Mouse (Mus musculus): ENCODE data around the gene Tmem11. TPM values are rescaled to one million over a fixed set of nuclear protein-coding genes. Genes with fewer than 3 reads are reported as not detected.

Tmem11 gene
- 39.8 and 47.0 TPM in 2 replicates for polyA plus RNA-seq (2012; rRNA removed)

DNA sequence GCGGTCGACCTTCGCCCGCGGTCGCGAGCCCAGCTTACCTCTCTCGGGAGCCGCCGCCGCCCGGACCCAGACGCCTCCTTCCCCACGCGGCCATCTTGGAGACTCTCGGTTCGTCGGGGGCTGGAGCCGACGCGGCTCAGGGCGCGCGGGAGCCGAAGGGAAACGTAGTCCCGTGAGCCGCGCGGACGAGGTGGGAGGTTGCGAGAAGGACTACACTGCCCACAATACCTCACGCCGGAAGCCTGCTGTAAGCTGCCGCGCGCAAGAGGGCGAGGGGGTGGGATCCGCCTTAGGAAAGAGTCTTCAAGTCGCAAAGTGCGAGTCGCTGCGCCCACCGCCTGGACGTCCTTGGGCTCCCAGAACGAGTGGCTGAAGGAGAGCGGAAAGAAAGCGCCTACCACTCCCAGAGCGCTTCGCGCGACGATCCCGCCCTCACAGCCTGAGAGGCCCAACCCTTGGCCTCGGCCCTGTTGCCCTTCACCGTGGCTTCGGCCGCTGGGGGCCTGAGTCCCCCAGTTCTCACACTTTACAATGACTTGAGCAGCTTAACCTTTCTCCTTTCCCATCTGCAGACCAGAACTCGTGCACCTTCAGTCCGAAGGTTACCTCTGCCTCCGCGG lies at the start of gene Tmem11:
Gene Tmem11 (minus strand): TSS at position 598 of the 620 bp plus-strand sequence.
- DNase-seq (ENCODE audit: extremely low spot score in 1 of 2, low spot score in 1 of 2): peak; percentile 98

DNA sequence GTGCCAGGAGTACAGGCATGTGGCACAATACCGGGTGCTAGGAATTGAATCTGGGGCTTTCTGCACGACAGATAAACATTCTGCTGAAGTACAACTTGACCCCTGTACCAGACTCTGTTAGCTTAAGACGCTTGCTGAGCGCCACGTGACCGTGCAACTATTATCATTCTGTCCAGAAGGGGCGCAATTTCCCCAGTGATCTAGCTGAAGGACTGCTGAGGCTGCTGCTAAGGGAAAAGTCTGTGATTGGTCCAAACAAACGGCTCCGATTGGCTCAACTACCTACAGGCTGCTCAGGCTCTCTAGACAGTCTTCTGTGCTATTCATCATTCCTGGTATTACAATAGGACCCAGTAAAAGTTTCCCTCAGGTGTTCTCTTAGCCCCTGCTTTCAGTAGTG lies 48.2 kb upstream of the Tmem11 start:
- DNase-seq (ENCODE audit: extremely low spot score in 1 of 2, low spot score in 1 of 2): peak; percentile 87 to 97

DNA sequence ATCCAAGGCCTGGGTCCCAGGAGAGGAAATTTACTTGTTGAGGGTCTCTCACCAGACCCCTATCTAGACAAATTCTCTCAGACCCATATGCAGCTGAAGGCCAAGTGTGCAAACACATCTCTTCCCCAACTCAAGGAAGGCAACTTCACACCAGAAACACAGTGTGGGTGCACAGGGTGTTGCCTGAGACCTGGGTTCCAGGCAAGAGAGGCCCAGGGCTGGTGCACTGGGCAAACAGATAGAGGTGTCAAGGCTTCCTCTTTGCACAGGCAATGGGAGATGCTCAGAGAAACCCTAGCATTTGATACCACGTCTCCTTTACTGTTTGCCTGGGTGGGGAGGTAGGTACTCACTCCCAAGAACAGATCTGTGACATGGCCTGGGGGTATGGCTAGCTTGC lies 45.9 kb upstream of the Tmem11 start:
- DNase-seq (ENCODE audit: extremely low spot score in 1 of 2, low spot score in 1 of 2): no peak

DNA sequence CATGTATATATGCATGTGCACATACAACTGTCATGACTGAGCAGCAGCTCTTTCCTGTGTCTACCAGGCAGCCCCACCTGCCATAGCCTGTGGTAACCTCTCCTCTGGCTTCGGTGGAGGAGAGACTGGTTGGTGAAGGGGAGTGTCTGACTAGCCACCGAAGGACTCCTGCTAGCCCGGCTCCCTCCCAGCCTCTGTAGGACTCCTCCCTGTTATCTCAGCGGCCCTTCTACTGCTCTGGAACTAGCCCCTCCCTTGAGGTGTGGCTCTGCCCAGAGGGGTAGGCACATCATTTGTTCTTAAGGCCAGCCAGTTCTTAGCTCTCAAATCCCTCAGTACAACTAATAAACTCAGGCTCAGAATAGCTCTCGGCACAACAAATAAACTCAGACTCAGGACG lies 45.4 kb upstream of the Tmem11 start:
- DNase-seq (ENCODE audit: extremely low spot score in 1 of 2, low spot score in 1 of 2): no peak

DNA sequence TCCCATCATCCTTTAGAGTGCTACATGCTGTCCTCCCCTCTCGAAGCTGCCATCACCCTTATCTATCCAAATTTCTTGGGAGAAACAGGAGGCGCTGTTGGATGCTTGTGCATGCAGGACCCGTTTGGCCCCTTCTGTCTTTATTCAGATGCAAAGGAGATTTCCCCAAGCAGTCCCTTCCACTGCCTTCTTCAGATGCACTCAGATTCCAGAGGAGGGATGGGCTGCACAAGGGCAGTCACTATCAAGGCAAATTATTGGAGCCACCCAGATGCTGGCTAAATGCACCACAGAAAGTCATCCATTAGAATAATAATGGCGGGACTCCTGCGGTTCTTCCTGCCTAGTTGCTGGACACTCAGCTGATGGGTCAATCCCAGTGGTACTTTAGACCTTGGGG lies 43.9 kb upstream of the Tmem11 start:
- DNase-seq (ENCODE audit: extremely low spot score in 1 of 2, low spot score in 1 of 2): no peak

DNA sequence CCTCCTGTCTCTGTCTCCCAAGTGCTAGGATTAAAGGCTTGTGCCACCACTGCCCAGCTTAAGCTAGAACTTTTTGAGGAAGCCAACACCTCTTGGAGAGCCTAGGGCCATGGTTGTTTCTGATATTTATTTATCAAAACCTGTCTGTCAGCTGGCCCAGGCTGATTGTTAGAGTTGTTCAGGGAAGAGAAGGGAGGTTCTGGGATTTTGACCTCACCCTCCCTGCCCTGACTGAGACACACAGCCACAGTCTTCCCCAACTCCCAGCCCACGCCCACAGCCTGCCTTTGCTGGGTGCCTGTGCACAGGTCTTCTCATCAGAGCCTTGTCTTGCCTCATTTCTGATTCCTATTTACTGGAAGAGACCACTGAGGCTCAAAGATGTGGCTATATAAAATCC lies 43.1 kb upstream of the Tmem11 start:
- no peak for DNase-seq (ENCODE audit: extremely low spot score in 1 of 2, low spot score in 1 of 2)

DNA sequence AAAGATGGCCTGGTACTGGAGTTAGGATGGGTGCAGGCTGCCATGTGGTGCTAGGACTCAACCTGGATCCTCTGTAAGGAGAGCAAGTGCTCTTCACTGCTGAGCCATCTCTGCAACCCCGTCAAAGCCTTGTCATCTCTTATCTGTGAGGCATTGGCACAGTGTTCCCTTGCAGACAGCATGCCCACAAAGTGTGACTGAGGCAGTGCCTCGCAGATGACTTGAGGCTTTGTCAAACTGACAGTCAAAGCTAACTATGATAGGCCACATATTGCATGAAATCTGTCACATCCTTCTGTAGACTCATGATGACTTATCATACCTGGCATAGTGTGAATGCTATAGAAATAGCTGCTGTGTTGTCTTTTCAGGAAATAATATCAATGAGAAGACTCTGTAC lies 40.9 kb upstream of the Tmem11 start:
- DNase-seq (ENCODE audit: extremely low spot score in 1 of 2, low spot score in 1 of 2): no peak

DNA sequence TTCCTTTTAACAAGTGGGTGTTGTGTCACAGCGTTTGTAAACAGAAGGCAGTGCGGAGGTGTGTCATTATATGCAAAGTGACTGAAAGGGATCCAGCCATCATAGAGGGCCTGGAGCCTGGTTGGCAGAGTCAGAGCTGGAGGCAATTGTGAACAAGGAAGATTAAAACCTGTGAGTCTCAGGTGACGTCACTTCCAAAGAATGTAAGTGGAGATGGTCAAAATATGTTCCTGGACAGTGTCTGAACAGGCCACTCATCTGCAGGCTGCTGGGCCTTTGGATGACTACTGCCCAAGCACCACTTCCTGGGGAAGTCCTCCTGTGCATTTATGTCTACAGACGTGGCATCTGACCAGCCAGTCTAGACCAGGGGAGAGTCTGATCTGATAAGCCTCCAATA lies 36.1 kb upstream of the Tmem11 start:
- no peak for DNase-seq (ENCODE audit: extremely low spot score in 1 of 2, low spot score in 1 of 2)

DNA sequence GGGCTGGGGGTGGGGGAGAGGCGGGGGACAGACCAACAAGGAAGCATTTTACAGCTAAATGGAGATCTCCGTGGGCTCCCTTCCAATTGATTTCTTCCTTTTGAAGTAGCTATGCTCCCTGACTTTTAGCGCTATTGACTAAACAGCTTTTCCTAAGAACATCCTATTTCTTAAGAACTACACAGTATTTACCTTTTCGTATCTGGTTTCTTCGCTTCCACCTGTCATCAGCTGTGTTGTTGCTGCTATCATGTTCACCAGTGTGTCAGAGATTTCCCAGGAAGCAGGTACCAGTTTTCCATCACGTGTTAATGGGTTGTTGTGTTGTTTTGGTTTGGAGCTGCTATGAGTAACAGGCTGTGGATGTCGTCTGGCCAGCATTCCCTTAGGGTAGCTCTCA lies 35.4 kb upstream of the Tmem11 start, which contains the start of gene Natd1:
Gene Natd1 (minus strand): TSS at position 260 of the 400 bp plus-strand sequence.
- DNase-seq (ENCODE audit: extremely low spot score in 1 of 2, low spot score in 1 of 2): no peak

DNA sequence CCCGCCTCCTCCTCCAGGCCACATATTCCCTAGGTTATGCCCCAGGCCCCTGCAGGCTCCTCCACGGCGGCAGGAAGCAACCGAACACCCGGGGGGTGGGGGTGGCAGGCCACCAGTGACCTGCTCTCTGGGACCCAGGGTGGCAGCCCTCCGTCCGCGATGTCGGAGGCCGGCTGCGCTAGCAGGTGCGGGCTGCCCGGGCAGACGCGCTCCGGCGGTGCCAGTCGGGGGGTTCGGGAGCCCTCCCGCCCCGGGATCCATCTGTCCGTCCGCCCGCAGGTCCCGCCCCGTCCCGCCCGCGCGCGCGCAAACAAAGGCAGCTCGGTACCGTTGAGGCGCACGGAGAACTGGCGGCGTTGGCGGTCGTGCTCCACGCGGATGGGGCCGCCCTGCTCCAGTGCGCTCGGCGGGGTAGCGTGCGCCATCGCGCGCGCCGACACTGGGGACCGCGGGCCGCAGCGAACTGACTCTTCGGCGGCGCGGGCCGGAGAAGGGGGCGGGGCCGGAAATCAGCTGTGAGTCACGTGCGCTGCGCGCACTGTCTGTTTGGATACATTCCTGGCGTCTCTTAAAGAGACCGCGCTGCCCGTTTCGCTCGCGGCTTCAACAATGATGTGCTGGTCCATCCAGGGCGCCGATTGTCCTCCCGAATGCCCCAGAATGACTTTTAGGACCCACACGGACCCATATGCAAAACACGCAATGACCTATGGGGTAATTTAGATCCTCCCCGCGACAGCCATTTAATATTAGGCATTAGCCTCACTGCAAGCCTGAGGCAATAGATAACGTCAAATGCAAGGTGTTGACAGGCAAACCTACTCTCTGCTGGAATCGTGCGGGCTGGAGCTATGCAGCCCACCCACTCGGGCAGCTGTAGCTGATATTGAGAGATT lies 34.5 kb upstream of the Tmem11 start:
- DNase-seq (ENCODE audit: extremely low spot score in 1 of 2, low spot score in 1 of 2): peak; percentile 74 to 92

DNA sequence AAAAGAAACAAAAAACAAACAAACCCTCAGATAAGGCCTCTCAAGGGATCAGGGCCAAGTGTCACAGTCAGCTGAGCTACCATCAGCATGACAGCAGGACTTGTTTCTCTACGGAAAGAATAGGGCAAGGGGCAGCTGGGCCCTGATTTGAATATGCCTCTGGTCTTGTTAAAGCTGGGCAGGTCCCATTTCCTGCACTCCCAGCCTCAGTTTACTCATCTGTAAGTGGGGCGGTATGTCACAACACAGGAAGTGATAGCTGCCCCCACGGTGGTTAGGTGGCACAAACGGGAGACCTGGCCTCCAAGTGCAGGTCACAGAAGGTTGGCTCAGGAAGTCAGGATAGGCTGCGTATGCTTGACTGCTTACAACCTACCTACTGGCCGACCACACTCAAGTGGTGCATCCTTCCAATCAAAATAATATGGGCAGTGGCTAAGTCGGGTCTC lies 33.5 kb upstream of the Tmem11 start:
- DNase-seq (ENCODE audit: extremely low spot score in 1 of 2, low spot score in 1 of 2): no peak

DNA sequence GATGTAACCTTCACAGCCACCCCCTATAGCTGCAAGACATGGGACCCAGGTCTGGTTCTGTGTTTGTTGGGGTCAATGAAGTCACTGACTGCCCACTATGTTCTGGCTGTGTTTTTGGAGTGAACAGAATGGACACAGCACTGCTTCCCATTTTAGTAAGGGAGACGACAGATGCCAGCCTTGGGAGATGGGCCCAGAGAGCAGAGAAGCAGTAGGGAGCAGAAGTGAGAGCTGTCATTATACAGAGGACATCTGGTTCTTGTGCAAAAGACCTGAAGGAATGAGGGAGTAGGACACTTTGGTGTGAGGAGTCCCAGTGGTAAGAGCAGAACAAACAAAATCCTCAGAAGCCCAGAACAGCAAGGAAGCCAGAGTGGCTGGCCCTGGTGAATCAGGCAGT lies 30.6 kb upstream of the Tmem11 start:
- no peak for DNase-seq (ENCODE audit: extremely low spot score in 1 of 2, low spot score in 1 of 2)

DNA sequence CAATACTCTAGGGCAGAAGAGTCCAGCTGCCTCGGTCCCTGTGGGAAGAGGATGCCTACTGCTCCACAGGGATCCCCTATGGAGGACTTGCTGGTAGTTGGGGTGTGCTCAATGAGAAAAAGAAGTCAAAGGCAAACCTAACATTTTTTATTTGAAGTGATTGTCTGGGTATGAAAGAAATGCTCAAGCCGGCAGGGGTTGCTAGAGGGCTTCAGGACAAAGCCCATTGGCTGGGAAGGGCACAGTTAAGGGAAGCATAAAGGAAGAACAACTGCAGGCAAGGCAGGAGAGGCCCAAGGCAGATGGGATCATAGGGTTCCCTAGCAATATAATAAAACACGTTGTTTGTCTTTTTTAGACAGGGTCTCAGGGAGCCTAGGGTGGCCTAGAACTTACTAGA lies 29.0 kb upstream of the Tmem11 start:
- DNase-seq (ENCODE audit: extremely low spot score in 1 of 2, low spot score in 1 of 2): no peak

DNA sequence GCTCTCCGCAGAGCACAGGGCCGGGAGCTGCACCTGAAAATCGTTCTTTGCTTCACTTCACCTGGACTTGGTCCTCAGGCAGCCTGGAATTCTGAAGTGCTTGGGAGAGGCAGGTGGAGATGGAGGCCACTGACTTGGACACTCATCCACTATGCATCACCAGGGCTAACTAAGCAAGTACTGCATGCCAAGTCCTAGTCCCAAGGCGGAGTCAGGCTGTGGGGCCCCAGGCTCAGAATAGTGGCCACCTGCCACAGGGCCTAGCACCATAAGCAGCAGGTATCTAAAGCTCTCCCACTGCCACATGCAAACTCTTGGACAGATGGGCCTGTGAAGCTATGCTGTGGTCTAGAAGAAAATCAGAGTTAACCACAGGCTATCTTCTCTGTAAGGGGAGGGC lies 27.4 kb upstream of the Tmem11 start:
- DNase-seq (ENCODE audit: extremely low spot score in 1 of 2, low spot score in 1 of 2): no peak

DNA sequence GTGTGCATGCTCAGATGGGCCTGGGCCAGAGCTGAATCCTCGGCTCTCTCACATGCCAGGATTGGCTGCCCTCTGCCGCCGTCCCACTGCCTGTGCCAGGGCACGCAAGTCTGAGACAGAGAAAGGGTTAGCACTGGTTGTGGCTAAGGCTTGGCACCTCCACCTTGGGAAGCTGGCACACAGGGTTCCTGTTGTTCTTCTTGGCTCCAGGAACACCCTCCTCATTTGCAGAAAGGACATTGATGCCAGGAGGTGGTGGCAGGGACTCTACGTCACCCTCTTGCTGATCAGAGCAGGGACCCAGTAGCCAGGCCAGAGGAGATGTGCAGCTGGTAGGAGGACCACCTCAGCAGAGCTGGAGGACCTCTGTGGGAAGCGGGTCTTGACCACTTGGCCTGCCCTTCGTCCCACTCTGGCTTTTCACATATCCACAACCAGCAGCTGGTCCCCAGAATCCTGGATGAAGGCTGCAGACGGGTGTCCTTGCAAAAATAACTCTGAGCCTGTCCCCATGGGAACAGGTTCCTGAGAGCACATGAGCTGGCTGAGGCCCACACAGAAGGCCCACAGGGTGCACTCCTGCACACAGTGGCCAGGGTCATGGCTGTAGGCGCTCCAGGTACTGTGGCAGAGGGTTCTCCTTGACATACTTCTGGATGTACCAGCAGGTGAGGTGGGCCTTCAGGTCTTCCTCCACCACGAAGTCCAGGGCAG lies 26.5 kb upstream of the Tmem11 start:
- no peak for DNase-seq (ENCODE audit: extremely low spot score in 1 of 2, low spot score in 1 of 2)

DNA sequence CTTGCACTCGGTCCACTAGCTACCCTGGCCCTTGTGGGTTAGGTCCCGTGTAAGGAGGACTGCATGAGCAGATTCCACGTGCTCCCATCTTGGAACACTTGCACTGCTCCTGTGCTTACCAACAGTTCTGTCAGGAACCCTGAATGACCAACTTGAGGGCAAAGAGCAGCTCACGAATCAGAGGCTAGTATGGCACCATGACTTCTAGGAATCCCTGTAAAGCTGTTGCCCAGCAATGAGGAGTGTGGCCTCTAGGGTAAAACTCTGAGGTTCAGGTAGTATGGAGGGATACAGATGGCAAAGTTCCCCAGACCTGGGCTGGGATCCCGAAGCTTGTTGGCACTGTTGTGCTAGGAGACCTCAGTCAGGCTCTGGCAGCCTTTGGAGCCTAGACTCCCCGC lies 24.6 kb upstream of the Tmem11 start:
- DNase-seq (ENCODE audit: extremely low spot score in 1 of 2, low spot score in 1 of 2): no peak

DNA sequence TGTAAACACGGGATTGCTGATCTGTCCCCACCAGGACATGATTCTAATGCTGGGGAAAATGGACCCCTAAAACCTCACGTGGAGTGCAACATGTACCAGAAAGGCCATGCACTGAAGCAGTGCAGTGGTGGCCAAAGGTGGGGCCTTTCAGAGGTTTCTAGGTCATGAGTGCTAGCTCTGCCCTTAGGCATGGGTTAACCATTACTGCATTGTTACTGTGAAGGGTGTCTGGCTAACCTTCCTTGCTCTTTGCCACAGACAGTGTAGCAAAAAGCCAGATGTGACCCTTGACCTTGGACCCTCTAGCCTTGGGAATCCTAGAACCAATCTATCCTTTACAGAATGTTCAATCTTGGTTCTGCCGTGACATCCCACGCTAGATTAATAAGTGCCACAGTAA lies 23.4 kb upstream of the Tmem11 start:
- no peak for DNase-seq (ENCODE audit: extremely low spot score in 1 of 2, low spot score in 1 of 2)

DNA sequence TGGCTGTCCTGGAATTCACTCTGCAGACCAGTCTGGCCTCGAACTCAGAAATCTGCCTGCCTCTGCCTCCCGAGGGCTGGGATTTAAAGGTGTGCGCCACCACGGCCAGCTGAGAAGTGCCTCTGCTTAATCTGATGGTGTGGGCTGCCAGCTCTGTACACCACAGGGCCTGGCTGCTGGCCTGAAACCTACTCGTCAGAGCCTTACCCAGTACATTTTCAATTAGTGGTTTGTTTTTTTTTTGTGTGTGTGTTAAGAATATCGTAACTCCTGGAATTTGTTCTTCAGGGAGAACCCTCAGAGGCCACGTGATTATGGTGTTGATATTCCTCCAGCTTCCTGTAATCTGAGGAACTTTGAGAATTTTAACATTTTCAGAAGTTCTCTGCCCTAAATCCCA lies 22.9 kb upstream of the Tmem11 start:
- DNase-seq (ENCODE audit: extremely low spot score in 1 of 2, low spot score in 1 of 2): no peak

DNA sequence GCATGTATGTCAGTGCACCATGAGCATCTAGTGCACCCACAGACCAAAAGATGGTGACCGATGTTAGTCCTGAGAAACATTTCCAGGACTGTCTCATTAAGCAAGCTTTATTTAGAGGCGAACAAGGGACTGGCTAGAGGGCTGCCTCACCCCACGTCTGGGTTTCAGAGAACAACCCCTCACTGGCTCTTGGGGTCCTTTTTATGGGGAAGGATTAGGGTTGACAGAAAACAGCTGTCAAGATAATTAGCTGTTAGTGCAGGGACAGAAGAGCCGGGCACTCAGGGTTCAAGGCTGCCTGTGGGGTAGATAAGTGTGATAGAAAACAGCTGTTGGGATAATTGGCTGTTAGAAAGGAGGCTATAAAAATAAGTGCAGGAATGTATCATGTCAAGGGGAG lies 16.8 kb upstream of the Tmem11 start:
- DNase-seq (ENCODE audit: extremely low spot score in 1 of 2, low spot score in 1 of 2): no peak

DNA sequence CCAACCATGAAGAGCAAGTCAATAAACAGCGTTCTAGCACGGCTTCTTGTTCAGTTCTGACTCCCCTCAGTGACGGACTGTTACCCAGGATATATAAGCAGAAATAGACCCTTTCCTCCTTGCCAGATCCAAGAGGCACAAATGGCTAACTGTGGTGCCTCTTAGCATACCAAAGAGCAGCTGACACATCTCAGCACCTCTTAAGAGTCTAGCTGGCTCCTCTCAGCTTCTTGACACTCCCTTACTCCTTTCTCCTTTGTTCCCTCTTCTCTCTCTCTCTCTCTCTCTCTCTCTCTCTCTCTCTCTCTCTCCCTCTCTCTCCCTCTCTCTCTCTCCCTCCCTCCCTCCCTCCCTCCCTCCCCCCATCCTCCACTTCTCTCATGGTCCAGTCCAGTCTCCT lies 11.7 kb upstream of the Tmem11 start:
- no peak for DNase-seq (ENCODE audit: extremely low spot score in 1 of 2, low spot score in 1 of 2)

DNA sequence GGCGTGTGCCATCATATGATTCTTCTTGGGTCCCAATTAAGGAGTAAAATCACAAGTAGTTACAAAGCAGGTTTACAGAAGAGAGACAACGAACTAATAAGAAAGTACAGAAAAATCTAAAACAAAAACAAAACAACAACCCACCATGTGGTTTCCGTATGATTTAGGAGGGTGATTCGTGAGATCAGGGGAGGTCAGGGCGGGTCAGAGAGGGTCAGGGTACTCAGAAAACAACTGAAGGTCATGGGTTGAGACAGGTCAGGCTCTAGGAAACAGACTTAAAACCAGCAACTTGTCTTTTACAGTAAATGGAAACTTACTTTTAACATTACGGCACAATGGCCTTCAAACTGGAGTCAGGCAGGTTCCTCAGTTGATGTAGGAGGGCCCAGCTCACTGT lies 11.2 kb upstream of the Tmem11 start:
- DNase-seq (ENCODE audit: extremely low spot score in 1 of 2, low spot score in 1 of 2): no peak
